Mouse (Mus musculus): ENCODE measurements at regions not wholly inside any gene's neighbourhood (a gene's known extent, or its start where the extent isn't known, plus 50 kb on each side); places are given as distances from the start of the nearest gene placed in this dataset.
A peak's percentile ranks its signal among the peaks of the same experiment; 100 is the strongest.

- Histone ChIP-seq H3K27ac (no peak overlapping the region), H3K27me3 (no peaks in the 10 kb centered on the region), H3K4me1 (no peaks in the 10 kb centered on the region), H3K4me2 (no peak overlapping the region), H3K36me3 (no peaks in the 10 kb centered on the region), H3K4me3 (no peak overlapping the region), H3K9ac (no peak overlapping the region), H3K9me3 (no peaks in the 10 kb centered on the region)
- ATAC-seq (ENCODE audit: insufficient number of reproducible peaks, low FRiP score, low TSS enrichment, low read depth), result no peak
- WGBS, result 73% methylated on average over 14 of the region's 14 CpGs
Measured at GRCm38 (mm10) chr16:50508673-50509528, 76.7 kb upstream of the Bbx start.

DNA sequence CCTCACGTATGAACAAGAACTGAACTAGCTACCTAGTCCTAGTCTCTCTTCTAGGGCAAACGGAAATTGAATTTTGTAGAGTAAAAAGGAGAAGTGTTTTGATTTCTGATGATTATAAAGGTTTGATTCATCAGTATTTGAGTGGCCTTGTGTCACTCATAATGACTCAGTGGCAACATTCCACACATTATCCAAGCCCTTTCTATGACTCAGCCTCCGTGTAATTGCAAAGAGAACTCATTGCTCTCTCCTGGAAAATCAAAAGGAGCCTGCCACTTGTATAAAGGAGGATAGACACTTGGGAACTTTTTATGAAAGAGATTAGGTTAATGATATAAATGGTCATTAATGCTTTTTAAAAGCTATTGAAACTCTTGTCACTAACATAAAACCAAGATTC lies 72.4 kb upstream of the Bbx start:
- Histone ChIP-seq H3K4me2 (no peak overlapping the region), H3K4me1 (no peaks in the 10 kb centered on the region), H3K27me3 (no peaks in the 10 kb centered on the region), H3K9ac (no peak overlapping the region), H3K27ac (no peak overlapping the region), H3K9me3 (no peaks in the 10 kb centered on the region), H3K36me3 (no peaks in the 10 kb centered on the region), H3K4me3 (no peak overlapping the region)
- 66% methylated on average over 3 of the region's 3 CpGs for WGBS
- ATAC-seq (ENCODE audit: insufficient number of reproducible peaks, low FRiP score, low TSS enrichment, low read depth), result no peak

DNA sequence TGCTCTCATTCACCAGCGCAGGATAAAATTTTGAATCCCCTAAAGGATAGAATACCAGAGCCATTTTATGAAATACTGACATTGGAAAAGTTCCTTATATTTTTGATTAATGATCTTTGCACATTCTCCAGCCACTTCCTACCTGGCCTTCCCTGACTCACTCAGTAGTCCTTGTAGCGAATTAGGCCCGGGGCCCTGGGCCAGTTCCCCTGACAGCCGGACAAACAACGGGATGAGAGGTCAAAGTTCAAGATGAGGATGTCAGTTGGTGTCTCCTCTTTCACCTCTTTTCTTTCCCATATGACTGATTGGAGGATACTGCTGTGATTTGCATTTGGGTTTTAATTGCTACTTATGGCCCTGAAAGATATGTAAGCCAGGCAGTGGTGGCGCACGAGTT lies 66.7 kb upstream of the Bbx start:
- H3K9ac ChIP-seq, result no peak overlapping the region
- no peaks in the 10 kb centered on the region for H3K27me3 ChIP-seq
- H3K9me3 ChIP-seq, result no peaks in the 10 kb centered on the region
- H3K4me3 ChIP-seq, result no peak overlapping the region
- ATAC-seq (ENCODE audit: insufficient number of reproducible peaks, low FRiP score, low TSS enrichment, low read depth), result no peak
- H3K4me2 ChIP-seq, result no peak overlapping the region
- H3K4me1 ChIP-seq, result no peaks in the 10 kb centered on the region
- H3K27ac ChIP-seq, result no peak overlapping the region
- 70% methylated on average over 7 of the region's 7 CpGs for WGBS
- H3K36me3 ChIP-seq, result no peaks in the 10 kb centered on the region

DNA sequence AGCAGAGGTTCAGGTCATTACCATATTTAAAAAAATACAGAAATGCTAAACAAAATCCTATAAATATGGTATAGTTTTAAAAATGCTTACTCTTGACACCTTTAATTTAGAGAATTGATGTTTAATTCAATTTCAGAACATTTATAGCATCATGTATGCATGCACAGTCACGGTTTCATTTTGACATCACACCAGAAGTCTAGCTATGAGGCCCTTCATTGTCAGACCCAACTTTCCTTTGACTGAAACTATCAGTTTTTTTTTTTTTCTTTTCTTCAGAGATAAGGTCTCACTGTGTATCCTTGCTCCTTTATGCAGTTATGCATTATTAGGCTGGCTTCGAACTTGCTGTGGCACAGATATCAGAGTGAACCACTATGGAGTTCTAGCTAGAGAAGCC lies 61.5 kb upstream of the Bbx start:
- Histone ChIP-seq H3K27me3 (no peaks in the 10 kb centered on the region), H3K4me2 (no peak overlapping the region), H3K36me3 (no peaks in the 10 kb centered on the region), H3K27ac (no peak overlapping the region), H3K9me3 (no peaks in the 10 kb centered on the region), H3K4me1 (no peaks in the 10 kb centered on the region), H3K9ac (no peak overlapping the region), H3K4me3 (no peak overlapping the region)
- 93% methylated on average over 2 of the region's 2 CpGs for WGBS
- no peak for ATAC-seq (ENCODE audit: insufficient number of reproducible peaks, low FRiP score, low TSS enrichment, low read depth)

- Histone ChIP-seq H3K9me3 (no peaks in the 10 kb centered on the region), H3K4me3 (no peak overlapping the region), H3K9ac (no peak overlapping the region), H3K4me1 (no peaks in the 10 kb centered on the region), H3K4me2 (no peak overlapping the region), H3K27ac (no peak overlapping the region), H3K27me3 (no peaks in the 10 kb centered on the region), H3K36me3 (no peaks in the 10 kb centered on the region)
- WGBS, result 85% methylated on average over 6 of the region's 6 CpGs
- no peak for ATAC-seq (ENCODE audit: insufficient number of reproducible peaks, low FRiP score, low TSS enrichment, low read depth)
Measured at GRCm38 (mm10) chr16:50489244-50489643, 57.1 kb upstream of the Bbx start.

DNA sequence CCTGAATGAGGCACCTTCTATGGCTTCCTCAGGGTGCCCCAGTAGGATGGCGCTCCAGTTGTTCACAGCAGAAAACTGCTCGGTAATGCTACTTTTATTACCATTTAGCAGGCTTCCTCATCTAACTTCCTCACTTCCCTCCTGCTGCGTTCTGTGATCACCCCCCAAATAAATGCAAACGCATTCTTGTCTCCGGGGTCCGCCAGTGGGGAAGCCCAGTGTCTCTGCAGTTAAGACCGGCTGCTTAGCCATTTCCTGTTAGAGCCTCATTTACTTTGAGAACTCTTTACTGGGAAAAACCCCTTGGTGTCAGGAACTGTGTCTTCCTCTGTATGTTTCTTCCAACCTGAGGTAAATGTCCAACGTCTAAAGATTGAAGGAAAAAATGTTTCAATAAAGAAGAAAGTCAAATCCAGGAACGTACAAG lies 50.2 kb upstream of the Bbx start:
- Histone ChIP-seq H3K4me3 (no peak overlapping the region), H3K27me3 (no peaks in the 10 kb centered on the region), H3K9me3 (no peaks in the 10 kb centered on the region), H3K4me2 (peak overlapping the region; percentile 14; the same call in 1 of the 2 replicates), H3K36me3 (no peaks in the 10 kb centered on the region), H3K27ac (no peak overlapping the region), H3K9ac (no peak overlapping the region), H3K4me1 (no peaks in the 10 kb centered on the region)
- no peak for ATAC-seq (ENCODE audit: insufficient number of reproducible peaks, low FRiP score, low TSS enrichment, low read depth)
- WGBS, result 24% methylated on average over 9 of the region's 9 CpGs

Data from limb, embryonic 15.5 days (tissue).